Mouse (Mus musculus) intestine, embryonic 14.5 days (tissue): ENCODE data around the gene Trmt2b. TPM values are rescaled to one million over a fixed set of nuclear protein-coding genes. Genes with fewer than 3 reads are reported as not detected.
"Not testable (repeated sequence)": the region's sequence is repeated elsewhere in the genome, so short reads cannot be mapped to it uniquely, and the experiment has no call there.

Experiments used
- ATAC-seq: fragments of 200-750 bp; cut with Nextera tagmentation; replicated peaks from 2 replicates; pipeline ENCODE4 v1.8.0; 2017; ENCODE audit warnings: low read depth, moderate number of reproducible peaks, moderate TSS enrichment, moderate library complexity; ENCODE audit not compliant: low FRiP score, low TSS enrichment
- DNase-seq: peaks from one replicate; pipeline ENCODE4 v3.0.0-alpha.2; 2018; ENCODE audit warnings: low spot score
- H3K27ac ChIP-seq: fragments of 300-500 bp; sonication (generic); 2 replicates; pipeline ENCODE4 v1.5.1; 2014; ENCODE audit warnings: low read depth, mild to moderate bottlenecking, control low read depth
- H3K27me3 ChIP-seq: fragments of 300-500 bp; sonication (generic); replicated peaks from 2 replicates; pipeline ENCODE4 v1.6.1; 2014; ENCODE audit warnings: low read length, control low read depth; ENCODE audit not compliant: control insufficient read depth, insufficient read depth
- H3K36me3 ChIP-seq: fragments of 300-500 bp; sonication (generic); 2 replicates; pipeline ENCODE4 v1.6.1; 2014; ENCODE audit warnings: low read length, control low read depth; ENCODE audit not compliant: control insufficient read depth, insufficient read depth
- H3K4me1 ChIP-seq: fragments of 300-500 bp; sonication (generic); replicated peaks from 2 replicates; pipeline ENCODE4 v1.6.1; 2014; ENCODE audit warnings: low read length, control low read depth, mixed read lengths; ENCODE audit not compliant: control insufficient read depth, insufficient read depth
- H3K4me2 ChIP-seq: fragments of 300-500 bp; sonication (generic); 2 replicates; pipeline ENCODE4 v1.6.1; 2014; ENCODE audit warnings: low read length
- H3K4me3 ChIP-seq: fragments of 300-500 bp; sonication (generic); 2 replicates; pipeline ENCODE4 v1.5.1; 2014; ENCODE audit warnings: low read depth, low read length, control low read depth, mixed read lengths
- H3K9ac ChIP-seq: fragments of 300-500 bp; sonication (generic); 2 replicates; pipeline ENCODE4 v1.6.1; 2014; ENCODE audit warnings: mild to moderate bottlenecking, low read length
- H3K9me3 ChIP-seq: fragments of 300-500 bp; sonication (generic); 2 replicates; pipeline ENCODE4 v1.6.1; 2016; ENCODE audit warnings: low read length, control low read depth; ENCODE audit not compliant: control insufficient read depth
- WGBS: fragments of 180-500 bp; shearing (Covaris S2); extraction: QIAGEN DNeasy Blood & Tissue Kit; methylation state at CpG from one replicate; pipeline ENCODE4 v1.1.7; 2014; 5-methylcytosine and 5-hydroxymethylcytosine counted together
- polyA plus RNA-seq: library from polyadenylated mRNA; unstranded; fragments of >200 nt; fragmentation: Nextera tagmentation; extraction: Ambion mirVana; gene quantifications from 2 replicates; pipeline ENCODE4 v1.2.1, GENCODE M21; 2014

The Trmt2b gene
- polyA plus RNA-seq, 1 experiment from 2014 or later = 24.3 TPM

DNA sequence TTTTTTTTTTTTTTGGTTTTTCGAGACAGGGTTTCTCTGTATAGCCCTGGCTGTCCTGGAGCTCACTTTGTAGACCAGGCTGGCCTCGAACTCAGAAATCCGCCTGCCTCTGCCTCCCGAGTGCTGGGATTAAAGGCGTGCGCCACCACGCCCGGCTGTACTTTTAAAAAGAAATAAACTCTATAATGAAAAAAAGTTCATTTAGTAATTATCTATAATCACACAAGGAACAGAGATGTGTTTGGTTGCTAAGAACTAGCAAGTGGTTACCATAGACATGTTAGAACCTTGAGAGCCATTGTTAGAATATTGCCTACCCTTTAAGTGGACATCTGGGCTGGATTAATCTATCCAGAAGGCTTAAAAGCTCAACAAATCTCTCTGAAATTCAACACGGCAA is 89.6 kb downstream of the Trmt2b start, which contains the start of gene Arl13a:
TSS of gene Arl13a (plus strand) at position 301 of the 400 bp plus-strand sequence.
- not testable (repeated sequence) for H3K9ac ChIP-seq, DNase-seq, H3K4me1 ChIP-seq, H3K27ac ChIP-seq, H3K27me3 ChIP-seq, H3K4me3 ChIP-seq, H3K9me3 ChIP-seq, ATAC-seq, H3K4me2 ChIP-seq, H3K36me3 ChIP-seq
- 89% methylated on average over 8 of the region's 9 CpGs for WGBS

DNA sequence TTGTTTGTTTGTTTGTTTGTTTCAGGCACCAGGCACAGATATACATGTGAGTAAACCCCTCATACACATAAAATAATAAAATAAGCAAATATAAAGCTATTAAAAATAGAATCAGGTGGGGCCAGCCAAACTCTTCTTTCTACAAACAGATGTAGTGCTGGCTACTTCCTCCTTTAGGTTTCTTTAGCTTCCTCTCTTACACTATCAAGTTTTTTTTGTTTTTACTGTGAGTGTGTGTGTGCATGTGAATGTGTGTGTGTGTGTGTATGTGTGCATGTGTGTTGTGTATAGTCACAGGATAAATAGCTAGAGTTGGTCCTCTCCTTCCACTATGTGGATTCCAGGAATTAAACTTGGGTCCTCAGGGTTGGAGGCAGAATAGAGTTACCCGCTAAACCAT is 102.1 kb downstream of the Trmt2b start:
- 100% methylated on average over 1 of the region's 1 CpGs for WGBS
- DNase-seq = no peak
- no peaks in the 10 kb centered on the region for H3K4me1 ChIP-seq
- no peak overlapping the region for H3K27ac ChIP-seq
- no peaks in the 10 kb centered on the region for H3K36me3 ChIP-seq
- no peak overlapping the region for H3K9ac ChIP-seq
- no peak overlapping the region for H3K4me2 ChIP-seq
- no peaks in the 10 kb centered on the region for H3K9me3 ChIP-seq
- ATAC-seq = no peak
- H3K27me3 ChIP-seq = no peaks in the 10 kb centered on the region
- H3K4me3 ChIP-seq = no peak overlapping the region

Other genes with a start within 250 kb of the Trmt2b start
- gene Cstf2, start 217.8 kb downstream of the Trmt2b start, polyA plus RNA-seq = 50.9 and 53.5 TPM in 2 replicates
- 0.16 TPM in 1 of 2 replicates, not detected in the other for gene Xkrx, start 114.9 kb downstream of the Trmt2b start, polyA plus RNA-seq
- gene Arl13a, start 89.5 kb downstream of the Trmt2b start, polyA plus RNA-seq = not detected in 2 replicates
- 0.35 and 0.41 TPM in 2 replicates for gene Nox1, start 55.0 kb downstream of the Trmt2b start, polyA plus RNA-seq
- 4.6 and 6.3 TPM in 2 replicates for gene Tmem35a, start 18.2 kb upstream of the Trmt2b start, polyA plus RNA-seq
- gene Cenpi, start 31.1 kb upstream of the Trmt2b start, polyA plus RNA-seq = 33.8 and 36.1 TPM in 2 replicates
- 1.6 and 2.0 TPM in 2 replicates for gene Drp2, start 127.6 kb upstream of the Trmt2b start, polyA plus RNA-seq
- 0.15 TPM in 1 of 2 replicates, not detected in the other for gene Taf7l, start 199.5 kb upstream of the Trmt2b start, polyA plus RNA-seq